Mouse (Mus musculus) testis, adult 2 months (tissue): ENCODE results near the gene Mov10.

Experiments
- CTCF ChIP-seq: fragments of 200-500 bp; IDR thresholded peaks from 2 replicates; pipeline ENCODE4 v1.5.1; 2012; ENCODE audit warnings: low read depth, mild to moderate bottlenecking, inconsistent platforms, low read length, moderate library complexity; ENCODE audit not compliant: control insufficient read depth, insufficient read depth, insufficient replicate concordance
- POLR2A ChIP-seq: fragments of 200-500 bp; IDR thresholded peaks from 2 replicates; pipeline ENCODE4 v1.6.1; 2012; ENCODE audit warnings: low read depth, mild to moderate bottlenecking, inconsistent platforms, low read length, moderate library complexity; ENCODE audit not compliant: control insufficient read depth

DNA sequence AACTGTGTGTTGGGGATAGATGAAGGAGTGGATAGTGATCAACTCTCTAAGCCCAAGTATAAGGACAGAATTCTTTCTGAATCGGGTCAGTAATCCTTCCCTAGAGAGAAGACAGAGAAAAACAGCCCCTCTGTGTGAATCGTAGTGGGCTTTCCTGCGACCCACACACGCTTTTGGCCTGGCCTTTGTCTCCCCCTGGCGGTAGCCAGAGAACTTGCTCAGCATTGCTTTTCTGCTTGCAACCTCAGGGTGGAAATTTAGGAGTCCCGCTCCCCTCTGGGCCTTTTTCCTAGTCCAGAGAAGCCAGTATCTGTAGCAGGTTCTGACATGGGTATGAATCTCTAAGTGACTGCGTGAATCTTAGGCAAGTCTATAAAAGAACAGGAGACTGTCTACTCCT lies 38.4 kb downstream of the Mov10 start:
- TF ChIP-seq CTCF (peak; percentile 90), POLR2A (no peak)
